Mouse (Mus musculus) lung, adult 2 months (tissue): Measurements from ENCODE around the gene Rnf141.

Experiments
- CTCF ChIP-seq: fragments of 200-500 bp; IDR thresholded peaks from 2 replicates; pipeline ENCODE4 v1.5.1; 2011; ENCODE audit warnings: mild to moderate bottlenecking, low read length, control low read depth; ENCODE audit not compliant: insufficient read depth
- POLR2A ChIP-seq: fragments of 200-500 bp; IDR thresholded peaks from 2 replicates; pipeline ENCODE4 v1.6.1; 2011; ENCODE audit warnings: low read depth, mild to moderate bottlenecking, control low read depth, low read length, borderline replicate concordance; ENCODE audit errors: extremely low read depth

DNA sequence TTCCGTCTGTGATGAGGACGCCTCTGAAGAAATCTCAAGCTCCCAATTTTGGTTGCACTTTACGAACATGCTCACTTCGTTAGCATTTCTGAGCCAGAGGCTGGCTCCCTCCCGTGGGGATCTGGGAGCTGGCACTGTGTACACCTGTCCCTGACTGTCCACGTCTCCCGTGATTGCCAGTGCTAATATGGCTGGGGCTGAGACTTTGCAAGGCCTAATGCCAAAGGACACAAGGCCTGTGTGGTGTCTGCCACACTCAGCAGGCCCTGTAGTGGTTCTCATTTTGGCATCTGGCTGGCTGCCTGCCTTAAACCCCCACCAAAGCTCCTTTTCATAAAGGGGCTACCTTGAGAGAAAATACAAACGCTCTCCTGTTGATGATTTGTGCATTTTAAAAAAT is 33.3 kb downstream of the Rnf141 start:
- TF ChIP-seq CTCF: no peak
- TF ChIP-seq POLR2A: no peak
